Mouse (Mus musculus) olfactory bulb, adult 2 months (tissue): ENCODE results near the gene Amz1.

Source experiments
- CTCF ChIP-seq: fragments of 200-500 bp; IDR thresholded peaks from 2 replicates; pipeline ENCODE4 v1.5.1; 2012; ENCODE audit warnings: low read depth, mild to moderate bottlenecking, low read length, moderate library complexity; ENCODE audit not compliant: insufficient read depth
- POLR2A ChIP-seq: fragments of 200-500 bp; IDR thresholded peaks from 2 replicates; pipeline ENCODE4 v1.6.1; 2012; ENCODE audit warnings: mild to moderate bottlenecking, low read depth, low read length, moderate library complexity; ENCODE audit not compliant: insufficient read depth

GRCm38 (mm10) chr5:140758864-140759263 is 34.9 kb downstream of the Amz1 start:
- TF ChIP-seq CTCF (no peak), POLR2A (no peak)
